ENCODE assay signal across 9 mouse cellular contexts in genomic region chr10:79580811-79581210, GRCm38 (mm10). TPM values are rescaled to one million over a fixed set of nuclear protein-coding genes. Genes with fewer than 3 reads are reported as not detected.
A peak's percentile ranks its signal among the peaks of the same experiment; 100 is the strongest.
DNase-seq lines count a peak whose midpoint lies in the region; ATAC-seq and TF ChIP-seq lines count a peak whose summit lies in the region.
"Had no signal": no experiment of that assay in that cellular context is flagged by ENCODE, and none has a peak within 500 bp of the region (broad histone marks: within the 10 kb centered on the region; RNA-seq: fewer than 3 reads in every experiment).

No protein-coding gene starts in this region.

- 47% methylated on average over 6 of the region's 6 CpGs for WGBS in kidney, embryonic 16.5 days
- WGBS in embryonic facial prominence, embryonic 10.5 days = 44% methylated on average over 6 of the region's 6 CpGs
- 38% methylated on average over 6 of the region's 6 CpGs for WGBS in lung, postnatal 0 days

- no peaks in the 10 kb centered on the region for H3K9me3 ChIP-seq in kidney, embryonic 16.5 days (ENCODE audit: low read length)
- no peaks in the 10 kb centered on the region for H3K9me3 ChIP-seq in E14TG2a.4 (ENCODE audit: low read length)
- H3K9me3 ChIP-seq in embryonic facial prominence, embryonic 10.5 days = no peaks in the 10 kb centered on the region
- no peaks in the 10 kb centered on the region for H3K9me3 ChIP-seq in lung, postnatal 0 days (ENCODE audit: low read length)

- H3K9ac ChIP-seq in kidney, embryonic 16.5 days (replicated peaks; ENCODE audit: low read length) = no peak overlapping the region
- H3K9ac ChIP-seq in lung, postnatal 0 days (replicated peaks; ENCODE audit: low read depth) = no peak overlapping the region

- H3K27me3 ChIP-seq in kidney, embryonic 16.5 days (ENCODE audit: insufficient read depth, low read length) = no peaks in the 10 kb centered on the region; the same call in 1 of the 2 replicates
- peaks cover 32% of the 10 kb centered on the region for H3K27me3 ChIP-seq in E14TG2a.4 (ENCODE audit: insufficient read depth, low read length)
- 0 out of 2 replicates have a peak, but pooled peaks cover 9% of the 10 kb centered on the region for H3K27me3 ChIP-seq in embryonic facial prominence, embryonic 10.5 days (replicated peaks; ENCODE audit: low read depth, poor library complexity, severe bottlenecking)
- no peaks in the 10 kb centered on the region for H3K27me3 ChIP-seq in lung, postnatal 0 days (replicated peaks; ENCODE audit: insufficient read depth, low read length)

- no peaks in the 10 kb centered on the region for H3K4me1 ChIP-seq in kidney, embryonic 16.5 days (ENCODE audit: insufficient read depth, low read length)
- H3K4me1 ChIP-seq in E14TG2a.4 (replicated peaks; ENCODE audit: low read depth, low read length) = peaks cover 40% of the 10 kb centered on the region
- H3K4me1 ChIP-seq in embryonic facial prominence, embryonic 10.5 days = peaks cover 12% of the 10 kb centered on the region
- H3K4me1 ChIP-seq in lung, postnatal 0 days (ENCODE audit: insufficient read depth, low read depth, low read length) = no peaks in the 10 kb centered on the region

- no peak overlapping the region for H3K4me2 ChIP-seq in kidney, embryonic 16.5 days (replicated peaks; ENCODE audit: low read depth, low read length)
- H3K4me2 ChIP-seq in lung, postnatal 0 days (replicated peaks; ENCODE audit: low read depth, low read length) = no peak overlapping the region

- DNase-seq in adrenal gland, postnatal 25 days = peak; percentile 31
- DNase-seq in adrenal gland, adult 8-10 months = no peak
- peak; percentile 42 for DNase-seq in kidney, adult 9 months
- peak; percentile 70 for DNase-seq in embryonic facial prominence, embryonic 10.5 days (ENCODE audit: low spot score)
- DNase-seq in lung, postnatal 0 days (ENCODE audit: low spot score) = peak; percentile 16
- peak; percentile 55 for DNase-seq in thymus, postnatal 14 days

- no peak overlapping the region for H3K4me3 ChIP-seq in kidney, embryonic 16.5 days (ENCODE audit: low read length)
- no peak overlapping the region for H3K4me3 ChIP-seq in E14TG2a.4 (replicated peaks; ENCODE audit: low read length)
- H3K4me3 ChIP-seq in embryonic facial prominence, embryonic 10.5 days = no peak overlapping the region
- H3K4me3 ChIP-seq in lung, postnatal 0 days (ENCODE audit: low read depth, low read length) = no peak overlapping the region

- no peaks in the 10 kb centered on the region for H3K36me3 ChIP-seq in kidney, embryonic 16.5 days (ENCODE audit: insufficient read depth, low read length)
- no peaks in the 10 kb centered on the region for H3K36me3 ChIP-seq in E14TG2a.4 (ENCODE audit: insufficient read depth, low read length)
- no peaks in the 10 kb centered on the region for H3K36me3 ChIP-seq in embryonic facial prominence, embryonic 10.5 days (replicated peaks)
- no peaks in the 10 kb centered on the region for H3K36me3 ChIP-seq in lung, postnatal 0 days (ENCODE audit: insufficient read depth, low read length)

- no peak for ATAC-seq in kidney, embryonic 16.5 days (ENCODE audit: low FRiP score, low TSS enrichment)
- ATAC-seq in lung, postnatal 0 days = no peak

- peak; percentile 58 for TF ChIP-seq CTCF in E14TG2a.4 (conservative IDR thresholded peaks at IDR 0.05; ENCODE audit: low read length)
- TF ChIP-seq CTCF in lung, postnatal 0 days (IDR thresholded peaks at IDR 0.05) = peak; percentile 57

- no peak overlapping the region for H3K27ac ChIP-seq in kidney, embryonic 16.5 days (ENCODE audit: low read length)
- H3K27ac ChIP-seq in embryonic facial prominence, embryonic 10.5 days (replicated peaks) = no peak overlapping the region
- no peak overlapping the region for H3K27ac ChIP-seq in lung, postnatal 0 days (ENCODE audit: low read length)

- no peak for TF ChIP-seq EP300 in lung, postnatal 0 days (IDR thresholded peaks at IDR 0.05)

RNA-seq across cellular contexts. Expression of gene Theg, which starts 6.3 kb away (rescaled TPM):
- not detected in 2 replicates for total RNA-seq in adrenal gland, postnatal 25 days (2021)
- not detected for total RNA-seq in adrenal gland, adult 8-10 months (2022)
- polyA plus RNA-seq in kidney, embryonic 16.5 days (2015; fragmentation: Nextera tagmentation; extraction: Ambion mirVana) = not detected in 2 replicates
- not detected in 2 replicates for polyA plus RNA-seq in embryonic facial prominence, embryonic 10.5 days (2016; fragmentation: Nextera tagmentation; extraction: Ambion mirVana)
- not detected in 2 replicates for polyA plus RNA-seq in lung, postnatal 0 days (2015; fragmentation: Nextera tagmentation; extraction: Ambion mirVana)
- polyA plus RNA-seq: heart, embryonic 16.5 days had no signal

RNA-seq across cellular contexts. Expression of gene Mier2, which starts 25.8 kb away (rescaled TPM):
- 33.6 and 46.1 TPM in 2 replicates for total RNA-seq in adrenal gland, postnatal 25 days (2021)
- 10 to 100 TPM; 24.2 to 49.8 (median 41.4) TPM for total RNA-seq in adrenal gland, adult 8-10 months (2022)
- polyA plus RNA-seq in kidney, embryonic 16.5 days (2015; fragmentation: Nextera tagmentation; extraction: Ambion mirVana) = 56.2 and 60.1 TPM in 2 replicates
- polyA plus RNA-seq in embryonic facial prominence, embryonic 10.5 days (2016; fragmentation: Nextera tagmentation; extraction: Ambion mirVana) = 76.4 and 77.3 TPM in 2 replicates
- 20.5 and 21.5 TPM in 2 replicates for polyA plus RNA-seq in lung, postnatal 0 days (2015; fragmentation: Nextera tagmentation; extraction: Ambion mirVana)

RNA-seq across cellular contexts. Expression of gene C2cd4c, which starts 33.0 kb away (rescaled TPM):
- 0.09 TPM in 1 of 2 replicates, not detected in the other for total RNA-seq in adrenal gland, postnatal 25 days (2021)
- under 1 TPM; 0.12 to 0.31 (median 0.17) TPM for total RNA-seq in adrenal gland, adult 8-10 months (2022)
- 0.04 TPM in 2 replicates for polyA plus RNA-seq in kidney, embryonic 16.5 days (2015; fragmentation: Nextera tagmentation; extraction: Ambion mirVana)
- polyA plus RNA-seq in embryonic facial prominence, embryonic 10.5 days (2016; fragmentation: Nextera tagmentation; extraction: Ambion mirVana) = 0.03 TPM in 1 of 2 replicates, not detected in the other
- polyA plus RNA-seq in lung, postnatal 0 days (2015; fragmentation: Nextera tagmentation; extraction: Ambion mirVana) = not detected in 2 replicates
- polyA plus RNA-seq: heart, embryonic 16.5 days had no signal

RNA-seq across cellular contexts. Expression of gene Plpp2, which starts 47.2 kb away (rescaled TPM):
- total RNA-seq in adrenal gland, postnatal 25 days (2021) = 28.3 and 32.1 TPM in 2 replicates
- 10 to 100 TPM; 21.3 to 49.8 (median 30.1) TPM for total RNA-seq in adrenal gland, adult 8-10 months (2022)
- polyA plus RNA-seq in kidney, embryonic 16.5 days (2015; fragmentation: Nextera tagmentation; extraction: Ambion mirVana) = 53.6 and 58.1 TPM in 2 replicates
- 28.4 and 29.2 TPM in 2 replicates for polyA plus RNA-seq in embryonic facial prominence, embryonic 10.5 days (2016; fragmentation: Nextera tagmentation; extraction: Ambion mirVana)
- polyA plus RNA-seq in lung, postnatal 0 days (2015; fragmentation: Nextera tagmentation; extraction: Ambion mirVana) = 27.6 and 32.1 TPM in 2 replicates

RNA-seq across cellular contexts. Expression of gene Shc2, which starts 56.9 kb away (rescaled TPM):
- 3.5 and 4.4 TPM in 2 replicates for total RNA-seq in adrenal gland, postnatal 25 days (2021)
- total RNA-seq in adrenal gland, adult 8-10 months (2022) = 10 to 100 TPM in 1 of 4 experiments, 1 to 10 TPM in 3; 3.6 to 11.4 (median 6.0) TPM
- polyA plus RNA-seq in kidney, embryonic 16.5 days (2015; fragmentation: Nextera tagmentation; extraction: Ambion mirVana) = 5.3 and 9.0 TPM in 2 replicates
- polyA plus RNA-seq in embryonic facial prominence, embryonic 10.5 days (2016; fragmentation: Nextera tagmentation; extraction: Ambion mirVana) = 20.0 and 21.5 TPM in 2 replicates
- 1.1 and 1.3 TPM in 2 replicates for polyA plus RNA-seq in lung, postnatal 0 days (2015; fragmentation: Nextera tagmentation; extraction: Ambion mirVana)
